Mouse (Mus musculus) heart, embryonic 16.5 days (tissue): ENCODE measurements around the gene Plekha6. TPM values are rescaled to one million over a fixed set of nuclear protein-coding genes. Genes with fewer than 3 reads are reported as not detected.
A peak's percentile ranks its signal among the peaks of the same experiment; 100 is the strongest.

Experiments
- ATAC-seq: fragments of 200-750 bp; cut with Nextera tagmentation; replicated peaks from 2 replicates; pipeline ENCODE4 v1.8.0; 2017; ENCODE audit warnings: moderate number of reproducible peaks; ENCODE audit not compliant: insufficient read depth, low FRiP score; ENCODE audit errors: extremely low read depth
- H3K27ac ChIP-seq: fragments of 300-500 bp; sonication (generic); 2 replicates; pipeline ENCODE4 v1.5.1; 2014; ENCODE audit warnings: mild to moderate bottlenecking, low read length, control low read depth, moderate library complexity
- H3K27me3 ChIP-seq: fragments of 300-500 bp; sonication (generic); 2 replicates; pipeline ENCODE4 v1.6.1; 2014; ENCODE audit warnings: low read length, mixed read lengths; ENCODE audit not compliant: control insufficient read depth, insufficient read depth
- H3K36me3 ChIP-seq: fragments of 300-500 bp; sonication (generic); 2 replicates; pipeline ENCODE4 v1.6.1; 2014; ENCODE audit not compliant: control insufficient read depth, insufficient read depth
- H3K4me1 ChIP-seq: fragments of 300-500 bp; sonication (generic); 2 replicates; pipeline ENCODE4 v1.6.1; 2014; ENCODE audit warnings: low read length, mixed read lengths; ENCODE audit not compliant: control insufficient read depth, insufficient read depth
- H3K4me2 ChIP-seq: fragments of 300-500 bp; sonication (generic); 2 replicates; pipeline ENCODE4 v1.6.1; 2014; ENCODE audit warnings: low read depth, mild to moderate bottlenecking, control low read depth, low read length
- H3K4me3 ChIP-seq: fragments of 300-500 bp; sonication (generic); 2 replicates; pipeline ENCODE4 v1.5.1; 2014; ENCODE audit warnings: mild to moderate bottlenecking, control low read depth, low read length
- H3K9ac ChIP-seq: fragments of 300-500 bp; sonication (generic); 2 replicates; pipeline ENCODE4 v1.6.1; 2014; ENCODE audit warnings: low read length, control low read depth
- H3K9me3 ChIP-seq: fragments of 300-500 bp; sonication (generic); replicated peaks from 2 replicates; pipeline ENCODE4 v1.6.1; 2016; ENCODE audit warnings: low read length; ENCODE audit not compliant: control insufficient read depth
- WGBS: fragments of 180-500 bp; shearing (Covaris S2); extraction: QIAGEN DNeasy Blood & Tissue Kit; methylation state at CpG from one replicate; pipeline ENCODE4 v1.1.7; 2014; 5-methylcytosine and 5-hydroxymethylcytosine counted together
- polyA plus RNA-seq: library from polyadenylated mRNA; unstranded; fragments of >200 nt; fragmentation: Nextera tagmentation; extraction: Ambion mirVana; gene quantifications from 2 replicates; pipeline ENCODE4 v1.2.1, GENCODE M21; 2015

Plekha6 gene
- polyA plus RNA-seq, 1 experiment from 2014 or later, result 12.3 TPM

GRCm38 (mm10) chr1:133171357-133171756 lies 7.3 kb downstream of the Plekha6 start:
- Histone ChIP-seq H3K36me3 (no peaks in the 10 kb centered on the region), H3K4me1 (0 out of 2 replicates have a peak, but pooled peaks cover 4% of the 10 kb centered on the region), H3K9ac (no peak overlapping the region), H3K4me3 (no peak overlapping the region), H3K27me3 (peaks cover 11% of the 10 kb centered on the region), H3K9me3 (no peaks in the 10 kb centered on the region), H3K4me2 (no peak overlapping the region), H3K27ac (no peak overlapping the region)
- 83% methylated on average over 9 of the region's 9 CpGs for WGBS
- ATAC-seq, result no peak

DNA sequence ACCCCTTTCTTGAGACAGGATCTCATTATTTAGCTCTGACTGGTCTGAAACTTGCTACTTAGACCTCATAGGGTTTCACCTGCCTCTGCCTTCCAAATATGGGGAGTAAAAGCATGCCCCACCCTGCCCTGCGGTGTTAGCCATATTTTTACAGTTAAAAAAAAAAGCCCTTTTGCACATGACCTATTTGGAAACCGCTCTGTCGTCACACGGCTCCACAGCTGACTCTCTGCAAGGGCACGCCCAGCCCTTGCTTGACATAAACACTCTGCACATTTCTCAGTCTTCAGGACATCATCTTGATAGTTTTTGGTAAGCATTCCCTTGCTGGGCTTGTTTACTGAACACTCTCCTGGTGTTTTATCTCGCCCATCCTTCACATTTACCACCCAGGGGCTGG lies 11.1 kb downstream of the Plekha6 start:
- Histone ChIP-seq H3K36me3 (no peaks in the 10 kb centered on the region), H3K4me1 (no peaks in the 10 kb centered on the region), H3K4me3 (no peak overlapping the region), H3K9me3 (no peaks in the 10 kb centered on the region), H3K27ac (no peak overlapping the region), H3K4me2 (no peak overlapping the region), H3K9ac (no peak overlapping the region), H3K27me3 (peaks cover 3% of the 10 kb centered on the region; the same call in 1 of the 2 replicates)
- ATAC-seq, result no peak
- 63% methylated on average over 6 of the region's 6 CpGs for WGBS

GRCm38 (mm10) chr1:133177480-133178172 lies 13.6 kb downstream of the Plekha6 start:
- Histone ChIP-seq H3K9me3 (no peaks in the 10 kb centered on the region), H3K4me1 (peaks cover 12% of the 10 kb centered on the region), H3K9ac (no peak overlapping the region), H3K4me2 (no peak overlapping the region), H3K36me3 (no peaks in the 10 kb centered on the region), H3K27ac (no peak overlapping the region), H3K27me3 (peaks cover 10% of the 10 kb centered on the region; the same call in 1 of the 2 replicates), H3K4me3 (no peak overlapping the region)
- WGBS, result 48% methylated on average over 8 of the region's 8 CpGs
- ATAC-seq, result no peak

DNA sequence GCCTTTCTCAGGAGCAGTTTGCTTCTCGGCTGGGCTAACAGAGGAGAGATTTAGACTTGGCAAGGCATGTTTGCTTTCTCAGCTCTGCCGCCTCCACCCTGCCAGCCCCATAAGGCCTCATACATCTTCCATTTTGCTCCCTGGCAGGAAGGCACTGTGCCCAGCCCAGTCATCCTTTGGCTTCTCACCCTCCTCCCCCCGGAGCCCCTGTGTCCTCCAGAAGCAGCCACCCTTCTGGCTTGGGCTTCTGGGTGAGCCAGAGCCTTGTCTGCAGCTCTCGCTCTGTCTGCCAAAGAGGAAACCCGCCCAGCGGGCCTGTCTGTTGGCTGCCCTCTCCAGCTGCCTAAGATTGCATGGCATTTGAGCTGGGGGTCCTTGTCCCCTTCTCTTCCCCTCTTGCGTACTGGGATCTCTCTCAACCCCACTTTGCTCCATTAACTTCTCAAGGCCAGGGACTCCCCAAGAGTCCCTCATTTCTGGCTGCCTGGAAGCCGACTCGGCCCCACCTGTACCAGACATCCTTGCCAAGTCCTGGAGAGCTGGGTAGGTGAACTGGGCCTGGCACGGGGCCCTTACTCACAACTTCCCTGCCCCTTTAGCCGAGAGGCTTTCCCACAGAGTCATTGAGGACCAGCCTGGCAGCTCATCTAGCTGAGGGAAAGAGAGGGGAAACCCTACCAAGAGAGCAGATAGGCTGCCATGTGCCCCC lies 14.9 kb downstream of the Plekha6 start:
- no peak for ATAC-seq
- H3K9ac ChIP-seq, result no peak overlapping the region
- no peak overlapping the region for H3K4me2 ChIP-seq
- H3K36me3 ChIP-seq, result no peaks in the 10 kb centered on the region
- H3K27ac ChIP-seq, result no peak overlapping the region
- H3K9me3 ChIP-seq, result no peaks in the 10 kb centered on the region
- peaks cover 18% of the 10 kb centered on the region; the same call in 1 of the 2 replicates for H3K27me3 ChIP-seq
- 62% methylated on average over 11 of the region's 11 CpGs for WGBS
- peaks cover 18% of the 10 kb centered on the region for H3K4me1 ChIP-seq
- H3K4me3 ChIP-seq, result no peak overlapping the region

GRCm38 (mm10) chr1:133181072-133182015 lies 17.3 kb downstream of the Plekha6 start:
- no peaks in the 10 kb centered on the region for H3K9me3 ChIP-seq
- peak overlapping the region; percentile 91 for H3K4me2 ChIP-seq
- peaks cover 18% of the 10 kb centered on the region; the same call in 1 of the 2 replicates for H3K27me3 ChIP-seq
- peaks cover 18% of the 10 kb centered on the region for H3K4me1 ChIP-seq
- 2% methylated on average over 31 of the region's 31 CpGs for WGBS
- H3K4me3 ChIP-seq, result peak overlapping the region; percentile 63
- H3K36me3 ChIP-seq, result no peaks in the 10 kb centered on the region
- H3K27ac ChIP-seq, result peak overlapping the region; percentile 46
- peak overlapping the region; percentile 69 for H3K9ac ChIP-seq
- ATAC-seq, result peak; percentile 71

GRCm38 (mm10) chr1:133182016-133182705 lies 18.2 kb downstream of the Plekha6 start:
- Histone ChIP-seq H3K27me3 (peaks cover 18% of the 10 kb centered on the region; the same call in 1 of the 2 replicates), H3K9ac (peak overlapping the region; percentile 69), H3K36me3 (no peaks in the 10 kb centered on the region), H3K4me3 (peak overlapping the region; percentile 63), H3K27ac (peak overlapping the region; percentile 41), H3K9me3 (no peaks in the 10 kb centered on the region), H3K4me2 (peak overlapping the region; percentile 91), H3K4me1 (peaks cover 18% of the 10 kb centered on the region)
- 1% methylated on average over 25 of the region's 25 CpGs for WGBS
- peak; percentile 47; the same call in 1 of the 2 replicates for ATAC-seq

GRCm38 (mm10) chr1:133182706-133183095 lies 18.7 kb downstream of the Plekha6 start:
- Histone ChIP-seq H3K4me2 (peak overlapping the region; percentile 91), H3K36me3 (no peaks in the 10 kb centered on the region), H3K27ac (no peak overlapping the region), H3K9ac (peak overlapping the region; percentile 65), H3K9me3 (no peaks in the 10 kb centered on the region), H3K4me3 (peak overlapping the region; percentile 63), H3K27me3 (peaks cover 18% of the 10 kb centered on the region; the same call in 1 of the 2 replicates), H3K4me1 (peaks cover 19% of the 10 kb centered on the region)
- WGBS, result 5% methylated on average over 16 of the region's 16 CpGs
- ATAC-seq, result no peak

GRCm38 (mm10) chr1:133183141-133183925 lies 19.3 kb downstream of the Plekha6 start:
- Histone ChIP-seq H3K27ac (no peak overlapping the region), H3K4me1 (peaks cover 24% of the 10 kb centered on the region), H3K9ac (no peak overlapping the region), H3K9me3 (no peaks in the 10 kb centered on the region), H3K4me3 (no peak overlapping the region; the same call in 1 of the 2 replicates), H3K27me3 (peaks cover 18% of the 10 kb centered on the region; the same call in 1 of the 2 replicates), H3K4me2 (peak overlapping the region; percentile 91), H3K36me3 (no peaks in the 10 kb centered on the region)
- 51% methylated on average over 16 of the region's 16 CpGs for WGBS
- no peak for ATAC-seq
